Mouse (Mus musculus): Measurements from ENCODE around the gene Dbp. TPM values are rescaled to one million over a fixed set of nuclear protein-coding genes. Genes with fewer than 3 reads are reported as not detected.

Dbp gene
- polyA plus RNA-seq, 1 experiment from 2014 or later, result 6.8 TPM

DNA sequence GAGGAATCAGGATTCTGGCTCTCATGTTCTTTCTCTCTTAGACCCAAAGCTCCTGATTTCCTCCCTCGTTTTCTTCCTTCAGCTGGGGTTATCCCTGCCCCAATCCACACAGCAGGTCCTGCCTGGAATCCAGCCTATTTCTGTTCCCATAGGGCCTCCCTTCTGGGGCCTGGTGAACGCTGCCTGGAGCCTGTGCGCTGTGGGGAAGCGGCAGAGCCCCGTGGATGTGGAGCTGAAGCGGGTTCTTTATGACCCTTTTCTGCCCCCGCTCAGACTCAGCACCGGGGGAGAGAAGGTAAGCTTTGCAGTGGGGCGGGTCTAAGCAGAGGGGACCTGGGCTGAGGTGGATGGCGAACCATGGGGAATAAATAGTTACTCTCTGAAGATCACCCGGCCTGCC, 3.8 kb upstream of the Dbp start:
- no peak overlapping the region for H3K4me2 ChIP-seq (replicated peaks; ENCODE audit: low read depth, low read length)
- no peak for DNase-seq (ENCODE audit: low spot score)
- no peak for ATAC-seq

DNA sequence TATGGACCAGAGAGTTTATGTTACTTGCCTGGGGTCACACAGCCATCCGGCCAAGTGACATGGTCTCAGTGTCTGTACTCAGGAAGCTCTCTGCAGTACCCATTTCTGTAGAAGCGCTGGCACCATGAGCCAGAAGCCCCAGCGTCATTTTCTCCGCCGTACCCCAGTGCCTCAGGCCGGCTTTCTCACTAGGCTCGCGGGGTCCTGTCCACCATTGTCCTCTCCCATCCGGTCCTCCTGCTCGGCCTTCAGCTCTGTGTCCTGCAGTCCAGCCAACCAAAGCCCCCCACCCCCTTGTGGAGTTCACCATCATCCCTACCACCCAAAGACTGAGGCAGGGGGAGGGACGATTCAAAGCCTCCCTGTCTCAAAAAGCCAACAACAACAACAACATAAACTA, 3.3 kb upstream of the Dbp start:
- WGBS, result 85% methylated on average over 11 of the region's 11 CpGs
- H3K4me3 ChIP-seq (ENCODE audit: low read depth, low read length), result no peak overlapping the region
- TF ChIP-seq CTCF (IDR thresholded peaks at IDR 0.05) (no peak), EP300 (IDR thresholded peaks at IDR 0.05) (no peak)
- H3K9me3 ChIP-seq (ENCODE audit: low read length), result no peaks in the 10 kb centered on the region
- ATAC-seq, result no peak
- no peak for DNase-seq (ENCODE audit: low spot score)
- no peak overlapping the region for H3K9ac ChIP-seq (replicated peaks; ENCODE audit: low read depth)
- no peaks in the 10 kb centered on the region for H3K36me3 ChIP-seq (ENCODE audit: insufficient read depth, low read length)
- no peak overlapping the region for H3K27ac ChIP-seq (ENCODE audit: low read length)
- no peak overlapping the region for H3K4me2 ChIP-seq (replicated peaks; ENCODE audit: low read depth, low read length)
- H3K4me1 ChIP-seq (ENCODE audit: insufficient read depth, low read depth, low read length), result peaks cover 28% of the 10 kb centered on the region
- peaks cover 13% of the 10 kb centered on the region; the same call in 1 of the 2 replicates for H3K27me3 ChIP-seq (replicated peaks; ENCODE audit: insufficient read depth, low read length)

More for the DNA sequence above, 3.8 kb upstream of the Dbp start:
- Histone ChIP-seq H3K4me1 (ENCODE audit: insufficient read depth, low read depth, low read length) (peaks cover 24% of the 10 kb centered on the region), H3K27ac (ENCODE audit: low read length) (no peak overlapping the region), H3K9ac (replicated peaks; ENCODE audit: low read depth) (no peak overlapping the region), H3K9me3 (ENCODE audit: low read length) (no peaks in the 10 kb centered on the region), H3K36me3 (ENCODE audit: insufficient read depth, low read length) (no peaks in the 10 kb centered on the region), H3K4me3 (ENCODE audit: low read depth, low read length) (no peak overlapping the region), H3K27me3 (replicated peaks; ENCODE audit: insufficient read depth, low read length) (peaks cover 13% of the 10 kb centered on the region; the same call in 1 of the 2 replicates)
- TF ChIP-seq EP300 (IDR thresholded peaks at IDR 0.05), result no peak
- no peak for TF ChIP-seq CTCF (IDR thresholded peaks at IDR 0.05)
- WGBS, result 35% methylated on average over 11 of the region's 11 CpGs

DNA sequence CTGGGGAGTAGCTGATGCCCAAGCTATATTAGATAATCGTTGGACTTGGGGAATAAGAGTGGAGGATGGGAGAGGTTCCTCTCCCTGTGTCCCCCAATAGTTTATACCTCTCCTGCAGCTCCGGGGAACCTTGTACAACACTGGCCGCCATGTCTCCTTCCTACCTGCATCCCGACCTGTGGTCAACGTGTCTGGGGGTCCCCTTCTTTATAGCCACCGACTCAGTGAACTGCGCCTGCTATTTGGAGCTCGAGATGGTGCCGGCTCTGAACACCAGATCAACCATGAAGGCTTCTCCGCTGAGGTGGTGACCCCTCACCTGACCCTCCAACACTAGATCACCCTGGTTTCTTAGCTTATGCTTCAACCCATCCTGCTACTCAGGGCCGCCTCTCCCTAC, 2.6 kb upstream of the Dbp start:
- TF ChIP-seq EP300 (IDR thresholded peaks at IDR 0.05), result no peak
- TF ChIP-seq CTCF (IDR thresholded peaks at IDR 0.05), result no peak
- H3K9ac ChIP-seq (replicated peaks; ENCODE audit: low read depth), result no peak overlapping the region
- no peak overlapping the region for H3K4me3 ChIP-seq (ENCODE audit: low read depth, low read length)
- H3K4me1 ChIP-seq (ENCODE audit: insufficient read depth, low read depth, low read length), result peaks cover 31% of the 10 kb centered on the region
- DNase-seq (ENCODE audit: low spot score) (no peak), ATAC-seq (no peak)
- no peaks in the 10 kb centered on the region for H3K36me3 ChIP-seq (ENCODE audit: insufficient read depth, low read length)
- H3K27ac ChIP-seq (ENCODE audit: low read length), result no peak overlapping the region
- H3K27me3 ChIP-seq (replicated peaks; ENCODE audit: insufficient read depth, low read length), result peaks cover 13% of the 10 kb centered on the region; the same call in 1 of the 2 replicates
- H3K9me3 ChIP-seq (ENCODE audit: low read length), result no peaks in the 10 kb centered on the region
- WGBS, result 88% methylated on average over 11 of the region's 11 CpGs
- H3K4me2 ChIP-seq (replicated peaks; ENCODE audit: low read depth, low read length), result no peak overlapping the region

DNA sequence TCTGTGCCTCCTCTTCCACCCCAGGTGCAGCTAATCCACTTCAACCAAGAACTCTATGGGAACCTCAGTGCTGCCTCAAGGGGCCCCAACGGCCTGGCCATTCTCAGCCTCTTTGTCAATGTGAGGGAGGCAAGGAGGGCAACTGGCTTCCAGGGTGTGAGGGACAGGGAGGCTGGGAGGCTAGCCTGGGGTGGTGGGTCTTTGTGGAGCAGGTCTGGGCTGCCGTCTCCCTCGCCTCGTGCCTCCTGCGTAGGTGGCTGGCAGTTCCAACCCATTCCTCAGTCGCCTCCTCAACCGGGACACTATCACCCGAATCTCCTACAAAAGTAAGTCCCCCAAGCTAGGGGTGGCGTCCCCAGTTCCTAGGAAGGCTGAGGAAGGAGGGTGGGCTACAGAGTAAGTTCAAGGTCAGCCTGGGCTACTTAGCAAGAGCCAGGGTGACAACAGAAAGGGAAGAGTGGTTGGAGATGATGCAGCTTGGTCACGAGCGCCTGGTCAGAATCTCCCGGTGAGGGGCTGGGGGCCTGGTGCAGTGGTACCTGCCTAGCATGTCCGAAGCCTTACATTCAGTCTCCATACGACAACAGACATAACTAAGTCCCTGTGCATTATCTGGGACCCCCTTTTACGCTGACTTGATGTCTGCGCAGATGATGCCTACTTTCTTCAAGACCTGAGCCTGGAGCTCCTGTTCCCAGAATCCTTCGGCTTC, 1.9 kb upstream of the Dbp start:
- DNase-seq (ENCODE audit: low spot score) (no peak), ATAC-seq (no peak)
- Histone ChIP-seq H3K36me3 (ENCODE audit: insufficient read depth, low read length) (no peaks in the 10 kb centered on the region), H3K4me2 (replicated peaks; ENCODE audit: low read depth, low read length) (no peak overlapping the region), H3K4me1 (ENCODE audit: insufficient read depth, low read depth, low read length) (peaks cover 33% of the 10 kb centered on the region), H3K27me3 (replicated peaks; ENCODE audit: insufficient read depth, low read length) (peaks cover 13% of the 10 kb centered on the region; the same call in 1 of the 2 replicates), H3K9me3 (ENCODE audit: low read length) (no peaks in the 10 kb centered on the region), H3K9ac (replicated peaks; ENCODE audit: low read depth) (no peak overlapping the region), H3K4me3 (ENCODE audit: low read depth, low read length) (no peak overlapping the region), H3K27ac (ENCODE audit: low read length) (no peak overlapping the region)
- 91% methylated on average over 17 of the region's 17 CpGs for WGBS
- TF ChIP-seq EP300 (IDR thresholded peaks at IDR 0.05) (no peak), CTCF (IDR thresholded peaks at IDR 0.05) (no peak)

DNA sequence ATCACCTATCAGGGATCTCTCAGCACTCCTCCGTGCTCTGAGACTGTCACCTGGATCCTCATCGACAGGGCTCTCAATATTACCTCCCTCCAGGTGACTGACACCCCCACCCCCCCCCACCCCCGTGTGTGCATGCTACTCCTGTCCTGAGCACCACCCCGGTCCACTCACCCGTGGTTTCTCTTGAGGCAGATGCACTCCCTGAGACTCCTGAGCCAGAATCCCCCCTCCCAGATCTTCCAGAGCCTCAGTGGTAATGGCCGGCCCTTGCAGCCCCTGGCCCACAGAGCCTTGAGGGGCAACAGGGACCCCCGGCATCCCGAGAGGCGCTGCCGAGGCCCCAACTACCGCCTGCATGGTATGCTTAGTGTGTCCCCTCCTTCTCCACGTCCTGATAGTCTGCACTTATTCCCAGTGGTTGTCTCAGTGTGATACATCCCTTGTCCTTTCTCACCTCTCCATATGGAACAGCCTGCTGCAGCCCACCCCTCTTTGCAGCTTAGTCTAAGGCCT, 1.3 kb upstream of the Dbp start:
- ATAC-seq (no peak), DNase-seq (ENCODE audit: low spot score) (no peak)
- TF ChIP-seq CTCF (IDR thresholded peaks at IDR 0.05), result no peak
- TF ChIP-seq EP300 (IDR thresholded peaks at IDR 0.05), result no peak
- H3K36me3 ChIP-seq (ENCODE audit: insufficient read depth, low read length), result no peaks in the 10 kb centered on the region
- 35% methylated on average over 12 of the region's 12 CpGs for WGBS
- no peak overlapping the region for H3K4me3 ChIP-seq (ENCODE audit: low read depth, low read length)
- peaks cover 39% of the 10 kb centered on the region for H3K4me1 ChIP-seq (ENCODE audit: insufficient read depth, low read depth, low read length)
- H3K27me3 ChIP-seq (replicated peaks; ENCODE audit: insufficient read depth, low read length), result peaks cover 13% of the 10 kb centered on the region; the same call in 1 of the 2 replicates
- H3K27ac ChIP-seq (ENCODE audit: low read length), result peak overlapping the region; percentile 81
- H3K9ac ChIP-seq (replicated peaks; ENCODE audit: low read depth), result no peak overlapping the region
- H3K4me2 ChIP-seq (replicated peaks; ENCODE audit: low read depth, low read length), result peak overlapping the region; percentile 95
- no peaks in the 10 kb centered on the region for H3K9me3 ChIP-seq (ENCODE audit: low read length)

DNA sequence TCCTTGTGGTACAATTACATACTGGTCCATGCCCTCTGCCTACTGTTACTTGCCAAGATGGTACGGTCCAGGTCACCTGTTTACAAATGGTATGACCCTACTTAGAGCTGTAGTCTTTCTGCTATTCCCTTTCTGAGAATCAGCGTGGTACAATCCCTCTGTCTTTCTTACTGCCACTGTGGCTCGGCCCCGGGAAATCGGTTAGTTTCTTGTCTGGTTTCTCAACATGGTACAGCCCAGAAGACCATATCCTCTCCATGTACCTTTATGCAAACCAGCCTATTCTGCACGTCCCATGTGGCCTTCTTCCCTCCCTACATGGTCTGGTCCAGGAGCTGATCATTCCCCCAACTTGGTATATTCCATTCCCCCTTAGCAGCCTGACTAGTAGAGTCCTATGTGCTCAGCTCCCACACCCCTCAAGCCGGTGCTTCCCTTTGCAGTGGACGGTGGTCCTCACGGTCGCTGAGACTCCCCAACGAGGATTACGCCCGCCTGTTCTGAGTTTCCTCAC, 785 bp upstream of the Dbp start:
- H3K4me1 ChIP-seq (ENCODE audit: insufficient read depth, low read depth, low read length), result peaks cover 42% of the 10 kb centered on the region
- H3K27me3 ChIP-seq (replicated peaks; ENCODE audit: insufficient read depth, low read length), result peaks cover 11% of the 10 kb centered on the region; the same call in 1 of the 2 replicates
- 3% methylated on average over 13 of the region's 13 CpGs for WGBS
- peak; percentile 37 for ATAC-seq
- peak; percentile 93 for DNase-seq (ENCODE audit: low spot score)
- H3K36me3 ChIP-seq (ENCODE audit: insufficient read depth, low read length), result no peaks in the 10 kb centered on the region
- H3K4me2 ChIP-seq (replicated peaks; ENCODE audit: low read depth, low read length), result peak overlapping the region; percentile 95
- peak overlapping the region; percentile 27 for H3K4me3 ChIP-seq (ENCODE audit: low read depth, low read length)
- H3K9me3 ChIP-seq (ENCODE audit: low read length), result no peaks in the 10 kb centered on the region
- TF ChIP-seq CTCF (IDR thresholded peaks at IDR 0.05) (no peak), EP300 (IDR thresholded peaks at IDR 0.05) (no peak)
- peak overlapping the region; percentile 32; the same call in 1 of the 2 replicates for H3K9ac ChIP-seq (replicated peaks; ENCODE audit: low read depth)
- peak overlapping the region; percentile 81 for H3K27ac ChIP-seq (ENCODE audit: low read length)
